Mouse (Mus musculus): ENCODE results near the gene Rab11fip5. TPM values are rescaled to one million over a fixed set of nuclear protein-coding genes. Genes with fewer than 3 reads are reported as not detected.

Rab11fip5 gene
- total and polyA plus RNA-seq, 3 experiments, result 22.7 to 47.7 (median 33.7) TPM

DNA sequence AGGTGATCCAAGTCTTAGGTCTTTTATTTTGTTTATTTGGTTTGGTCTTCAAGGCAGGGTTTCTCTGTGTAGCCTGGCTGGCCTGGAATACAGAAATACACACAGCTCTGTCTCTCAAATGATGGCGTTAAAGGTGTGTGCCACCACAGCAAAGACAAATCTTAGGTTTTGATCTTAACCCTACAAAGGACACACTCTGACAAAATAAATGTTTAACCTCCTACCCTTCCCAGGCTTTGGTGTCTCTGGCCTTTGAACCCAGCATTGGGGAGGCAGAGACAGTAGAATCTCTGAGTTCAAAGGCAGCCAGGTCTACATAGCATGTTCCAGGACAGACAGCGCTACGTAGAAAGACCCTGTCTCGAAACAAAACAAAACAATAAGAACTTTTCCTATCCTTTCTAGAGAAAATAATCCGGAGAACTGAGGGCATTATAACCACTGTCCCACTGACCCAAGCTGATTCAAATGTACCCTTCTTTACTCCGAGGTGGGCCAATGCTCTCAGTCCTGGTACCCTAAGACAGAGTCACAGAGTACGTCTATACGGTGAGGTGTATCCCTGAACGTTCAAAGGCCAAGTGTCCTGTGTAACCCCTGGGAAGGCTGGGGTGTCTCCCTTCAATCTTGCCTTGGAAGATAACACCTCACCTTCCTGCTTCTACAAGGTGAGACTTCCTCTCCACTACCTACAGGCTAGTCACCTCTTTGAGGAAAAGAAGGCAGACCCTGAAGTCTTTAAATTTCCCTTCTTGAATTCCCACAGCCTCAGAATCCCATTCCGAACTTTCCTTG lies 1.2 kb downstream of the Rab11fip5 start:
- DNase-seq, result no peak

DNA sequence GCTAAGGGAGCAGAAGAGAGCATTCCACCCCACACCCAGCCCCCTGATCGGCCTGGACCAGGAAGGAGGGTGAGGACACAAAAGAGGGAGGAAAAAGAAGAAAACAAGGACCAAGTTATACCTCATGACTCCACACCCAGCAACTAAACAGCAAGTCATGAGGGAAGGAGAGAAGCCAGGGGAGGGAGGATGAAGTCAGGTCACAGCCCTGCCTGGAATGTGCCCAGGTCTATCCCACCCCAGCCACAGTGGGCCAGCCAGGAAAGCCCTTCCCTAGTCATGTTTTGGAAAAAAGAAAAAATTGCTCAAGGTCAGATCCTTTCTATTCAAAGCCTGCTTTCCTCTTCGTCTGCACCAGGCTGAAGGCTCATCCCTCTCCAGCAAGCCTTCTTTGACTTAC lies 1.9 kb downstream of the Rab11fip5 start:
- DNase-seq, result no peak

- DNase-seq, result no peak
Measured at GRCm38 (mm10) chr6:85371859-85372405, 2.5 kb downstream of the Rab11fip5 start.

DNA sequence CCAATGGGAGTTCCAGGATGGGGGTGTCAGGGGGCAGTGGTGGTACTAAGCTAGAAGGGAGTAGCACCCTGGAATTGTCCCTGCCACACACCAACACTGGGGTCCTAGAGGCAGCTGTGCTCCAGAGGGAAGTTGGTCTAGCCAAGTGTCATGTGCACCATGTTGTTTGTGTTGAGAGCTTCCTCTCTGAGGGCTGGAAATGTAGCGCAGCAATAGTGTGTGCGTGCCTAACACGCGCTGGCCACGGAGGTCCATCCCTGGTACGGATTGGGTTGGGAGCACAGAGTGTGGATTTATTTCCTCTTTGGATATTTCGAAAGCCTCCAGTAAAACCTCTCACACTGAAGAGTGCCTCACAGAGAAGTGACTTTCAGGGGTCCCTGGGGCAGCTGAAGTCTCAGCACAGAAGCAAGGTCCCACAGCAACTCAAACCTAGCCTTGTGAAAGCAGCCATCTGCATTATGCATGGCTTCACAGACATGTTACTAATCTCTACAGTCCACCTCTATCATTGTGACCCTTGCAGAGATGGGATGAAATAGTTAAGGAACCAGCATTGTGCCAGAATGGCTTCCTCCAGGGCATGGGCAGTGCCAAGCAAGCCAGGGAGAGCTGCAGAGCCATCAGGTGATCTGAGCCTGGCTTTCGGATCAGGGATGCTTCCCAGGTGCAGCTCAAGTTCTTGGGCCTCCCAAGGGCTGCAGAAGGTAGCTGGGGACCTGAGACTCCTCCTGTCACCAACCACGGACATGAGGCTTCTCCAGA lies 3.6 kb downstream of the Rab11fip5 start:
- DNase-seq, result no peak

GRCm38 (mm10) chr6:85370041-85370440 lies 4.4 kb downstream of the Rab11fip5 start:
- no peak for DNase-seq

GRCm38 (mm10) chr6:85369181-85369860 lies 5.1 kb downstream of the Rab11fip5 start:
- peak; percentile 81 for DNase-seq

GRCm38 (mm10) chr6:85368722-85369121 lies 5.7 kb downstream of the Rab11fip5 start:
- peak; percentile 48 for DNase-seq

DNA sequence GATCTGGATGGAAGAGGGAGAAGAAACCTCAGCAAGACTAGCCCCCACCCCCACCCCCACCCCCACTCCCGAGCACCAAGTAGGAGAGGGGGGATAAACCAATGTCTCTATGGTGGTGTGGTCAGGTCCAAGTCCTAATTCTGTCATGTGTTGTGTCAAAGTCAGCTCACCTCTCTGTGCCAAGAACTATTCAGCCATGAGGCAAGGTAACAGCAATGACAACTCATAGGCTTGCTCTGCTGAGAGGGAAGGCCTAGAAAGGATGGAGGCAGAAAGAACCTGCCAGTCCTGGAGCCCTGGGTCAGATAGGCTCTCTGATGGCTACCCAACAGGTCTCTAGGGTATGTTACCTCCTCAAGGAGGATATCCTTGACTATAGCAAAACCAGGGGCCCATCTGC lies 6.3 kb downstream of the Rab11fip5 start:
- DNase-seq, result no peak

GRCm38 (mm10) chr6:85366387-85366786 lies 8.0 kb downstream of the Rab11fip5 start:
- peak; percentile 47 for DNase-seq

- no peak for DNase-seq
Measured at GRCm38 (mm10) chr6:85364439-85364838, 10.0 kb downstream of the Rab11fip5 start.

DNA sequence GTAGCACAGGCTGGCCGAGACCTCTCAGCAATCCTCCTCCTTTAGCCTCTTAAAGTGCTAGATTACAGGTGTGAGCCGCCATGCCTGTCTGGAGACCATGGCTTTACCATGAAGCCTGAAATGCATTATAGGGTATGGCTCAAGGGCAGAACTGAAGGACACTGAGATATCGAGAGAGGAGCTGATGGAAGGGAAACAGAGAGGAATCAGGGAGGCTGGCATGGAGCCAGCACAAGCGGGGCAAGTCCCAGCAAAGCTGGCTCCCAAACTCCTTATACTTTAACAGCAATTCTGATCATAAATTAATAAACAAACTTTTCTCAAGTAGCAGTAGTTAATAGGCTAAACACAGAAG lies 10.6 kb downstream of the Rab11fip5 start:
- DNase-seq, result no peak

DNA sequence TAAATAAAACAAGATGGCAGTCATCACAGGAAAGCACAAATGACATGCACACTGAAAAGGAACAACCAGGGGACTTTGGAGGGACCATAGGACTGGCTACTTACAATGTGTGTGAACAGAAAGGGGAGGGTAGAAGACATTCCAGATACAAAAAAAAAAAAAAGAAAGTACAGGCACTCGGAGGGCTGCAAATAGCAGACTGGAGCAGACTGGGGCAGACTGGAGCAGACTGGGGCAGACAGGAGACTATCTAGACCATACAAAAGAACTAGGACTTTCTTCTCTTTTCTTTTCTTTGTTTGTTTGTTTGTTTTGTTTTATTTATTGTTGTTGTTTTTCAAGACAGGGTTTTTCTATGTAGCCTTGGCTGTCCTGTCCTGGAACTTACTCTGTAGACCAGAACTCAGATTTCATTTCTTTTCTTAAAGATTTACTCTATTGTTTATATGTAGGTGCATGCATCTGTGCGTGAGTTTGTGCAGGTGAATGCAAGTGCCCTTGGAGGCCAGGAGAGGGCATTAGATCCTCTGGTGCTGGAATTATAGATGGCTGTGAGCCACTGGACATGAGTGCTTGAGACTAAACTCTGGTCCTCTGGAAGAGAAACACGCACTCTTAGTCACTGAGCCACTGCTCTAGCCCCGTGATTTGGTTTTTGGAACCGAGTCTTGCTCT lies 11.1 kb downstream of the Rab11fip5 start:
- DNase-seq, result no peak

DNA sequence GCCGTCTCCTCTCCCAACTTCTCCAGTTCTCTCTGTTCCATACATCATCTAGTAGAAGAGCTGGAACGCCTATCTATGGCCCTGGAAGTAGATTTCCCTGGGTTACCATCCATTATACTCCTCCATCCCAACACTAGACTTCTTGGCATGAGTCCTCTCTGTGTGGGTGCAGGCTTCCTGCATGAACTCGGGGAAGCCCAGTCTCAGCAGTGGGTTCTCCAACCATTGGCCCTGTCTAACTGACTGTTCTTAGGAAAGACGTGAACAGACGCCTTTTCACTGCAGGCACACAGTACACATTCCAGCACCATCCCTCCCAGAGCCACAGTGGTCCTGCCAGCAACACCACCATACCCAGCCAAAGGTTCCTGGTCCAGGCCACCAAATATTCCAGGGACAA lies 11.8 kb downstream of the Rab11fip5 start:
- no peak for DNase-seq

GRCm38 (mm10) chr6:85360311-85360710 lies 14.1 kb downstream of the Rab11fip5 start:
- DNase-seq, result no peak

DNA sequence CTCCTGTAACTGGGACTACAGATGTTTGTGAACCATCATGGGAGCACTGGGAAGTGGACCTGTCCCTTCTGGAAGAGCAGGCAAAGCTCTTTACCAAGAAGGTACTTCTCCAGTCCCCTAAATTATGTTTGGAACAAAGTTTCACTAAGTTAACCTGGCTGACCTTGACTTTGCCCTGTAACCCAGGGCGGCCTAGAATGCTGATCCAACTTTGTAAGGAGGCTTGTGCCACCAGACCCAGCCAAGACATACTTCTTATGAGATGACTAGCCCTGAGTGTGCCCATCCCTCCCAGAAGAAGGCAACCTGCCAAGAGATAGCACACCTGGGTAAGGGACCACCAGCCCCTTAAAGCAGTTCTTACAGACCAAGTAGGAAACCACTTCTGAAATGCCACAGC lies 15.6 kb downstream of the Rab11fip5 start:
- no peak for DNase-seq

DNA sequence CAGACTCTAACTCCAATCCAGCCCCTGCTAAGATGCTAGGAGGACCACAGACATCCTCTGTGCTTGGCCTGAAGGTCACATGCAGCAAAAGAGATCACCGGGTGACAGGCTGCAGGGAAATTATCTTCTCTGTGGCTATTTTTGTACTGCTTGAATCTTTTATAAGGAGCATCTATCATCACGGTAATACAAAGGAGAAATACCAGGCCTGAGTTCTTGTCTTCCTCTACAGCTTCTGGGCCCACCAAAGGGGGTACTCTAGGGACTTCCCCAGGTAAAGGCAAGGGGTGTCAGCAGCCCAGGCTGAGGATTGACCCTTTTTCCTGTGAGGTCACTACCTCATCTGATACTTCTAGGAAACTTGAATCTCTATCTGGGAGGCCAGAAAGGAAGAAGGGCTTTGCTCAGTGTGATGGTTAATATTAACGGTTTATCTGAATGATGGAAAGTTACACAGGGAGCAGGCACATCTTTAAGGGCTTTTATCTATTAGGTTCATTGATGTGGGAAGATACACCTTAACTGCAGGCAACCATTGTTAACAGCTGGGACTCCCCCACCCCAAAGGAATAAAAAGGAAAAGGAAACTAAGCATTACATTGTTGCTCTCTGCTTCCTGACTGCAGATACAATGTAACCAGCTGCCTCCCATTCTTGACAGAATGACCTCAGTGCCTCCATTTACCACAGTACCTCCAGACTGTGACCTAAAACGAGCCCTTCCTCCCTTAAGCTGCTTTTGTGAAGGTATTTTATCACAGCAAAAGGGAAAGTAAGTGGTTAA lies 17.6 kb downstream of the Rab11fip5 start:
- DNase-seq, result no peak

GRCm38 (mm10) chr6:85355753-85356152 lies 18.7 kb downstream of the Rab11fip5 start:
- no peak for DNase-seq

GRCm38 (mm10) chr6:85354709-85355108 lies 19.7 kb downstream of the Rab11fip5 start:
- no peak for DNase-seq

- no peak for DNase-seq
Measured at GRCm38 (mm10) chr6:85353706-85354105, 20.7 kb downstream of the Rab11fip5 start.

- no peak for DNase-seq
Measured at GRCm38 (mm10) chr6:85350157-85350556, 24.3 kb downstream of the Rab11fip5 start.

- DNase-seq, result peak; percentile 87
Measured at GRCm38 (mm10) chr6:85349246-85349645, 25.2 kb downstream of the Rab11fip5 start.

All from adrenal gland, adult 2 months (tissue).